Mouse (Mus musculus): ENCODE measurements at regions not wholly inside any gene's neighbourhood (a gene's known extent, or its start where the extent isn't known, plus 50 kb on each side); places are given as distances from the start of the nearest gene placed in this dataset.

GRCm38 (mm10) chr14:99449112-99449511, 150.6 kb downstream of the Klf5 start:
- no peak for TF ChIP-seq POLR2A (IDR thresholded peaks at IDR 0.05; ENCODE audit: extremely low read depth, insufficient read depth, low read length)
- no peak for TF ChIP-seq CTCF (IDR thresholded peaks at IDR 0.05; ENCODE audit: low read depth, low read length)
